Mouse (Mus musculus): ENCODE results near the gene Gm42957.
"Not testable (repeated sequence)": the region's sequence is repeated elsewhere in the genome, so short reads cannot be mapped to it uniquely, and the experiment has no call there.

The Gm42957 gene

DNA sequence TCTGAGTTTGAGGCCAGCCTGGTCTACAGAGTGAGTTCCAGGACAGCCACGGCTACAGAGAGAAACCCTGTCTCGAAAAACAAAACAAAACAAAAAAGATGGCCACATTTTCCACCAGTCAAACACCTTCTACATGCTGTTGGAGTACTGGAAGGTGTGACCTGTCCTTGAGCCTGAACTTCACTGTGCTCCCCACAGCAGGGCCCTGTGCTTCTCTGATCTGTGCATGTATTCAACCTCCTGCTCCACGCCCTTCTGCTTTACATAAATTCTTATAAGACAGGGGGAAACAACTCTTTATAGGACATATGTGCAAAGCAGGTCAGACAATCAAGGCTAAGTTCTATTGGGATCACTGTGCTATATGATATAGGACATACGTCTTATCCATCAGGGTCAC, 12.1 kb upstream of the Gm42957 start:
- DNase-seq (ENCODE audit: extremely low spot score), result no peak

DNA sequence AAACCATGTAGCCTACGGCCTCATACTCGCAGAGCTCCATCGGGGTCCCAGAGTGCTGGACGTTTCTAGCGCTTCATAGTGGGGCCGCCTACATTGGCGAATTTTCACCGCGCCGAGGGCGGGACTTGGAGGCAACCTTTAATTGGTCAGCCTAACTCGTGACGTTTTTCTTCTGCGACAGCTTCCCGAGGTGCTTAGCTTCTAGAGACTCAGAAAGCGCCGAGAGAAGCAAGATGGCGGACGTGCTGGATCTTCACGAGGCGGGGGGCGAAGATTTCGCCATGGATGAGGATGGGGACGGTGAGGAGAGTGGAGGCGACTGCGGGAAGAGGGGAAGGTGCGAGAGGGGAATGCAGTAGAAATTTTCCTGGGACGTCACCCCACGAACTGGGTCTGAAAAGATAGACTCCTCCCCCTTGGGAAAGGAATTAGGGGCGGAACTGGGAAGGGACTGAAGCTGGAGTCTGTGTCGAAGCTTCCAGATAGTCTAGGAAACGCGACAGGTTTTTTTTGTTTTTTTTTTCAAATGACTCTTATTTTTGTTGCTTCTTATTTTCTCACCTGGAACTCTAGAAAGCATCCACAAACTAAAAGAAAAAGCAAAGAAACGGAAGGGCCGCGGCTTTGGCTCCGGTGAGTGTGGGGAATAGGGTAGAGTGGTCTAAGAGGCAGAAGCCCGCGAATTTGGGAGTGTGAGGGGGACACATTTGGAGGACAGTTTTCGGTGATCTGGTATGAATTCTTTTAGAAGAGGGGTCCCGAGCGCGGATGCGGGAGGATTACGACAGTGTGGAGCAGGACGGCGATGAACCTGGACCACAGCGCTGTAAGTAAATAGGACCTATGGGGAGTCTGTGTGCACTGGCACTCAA, 5.3 kb upstream of the Gm42957 start, which contains the start of gene Rbm8a:
Gene Rbm8a (plus strand): TSS at position 205 of the 872 bp plus-strand sequence.
- DNase-seq (ENCODE audit: extremely low spot score), result peak; percentile 95

DNA sequence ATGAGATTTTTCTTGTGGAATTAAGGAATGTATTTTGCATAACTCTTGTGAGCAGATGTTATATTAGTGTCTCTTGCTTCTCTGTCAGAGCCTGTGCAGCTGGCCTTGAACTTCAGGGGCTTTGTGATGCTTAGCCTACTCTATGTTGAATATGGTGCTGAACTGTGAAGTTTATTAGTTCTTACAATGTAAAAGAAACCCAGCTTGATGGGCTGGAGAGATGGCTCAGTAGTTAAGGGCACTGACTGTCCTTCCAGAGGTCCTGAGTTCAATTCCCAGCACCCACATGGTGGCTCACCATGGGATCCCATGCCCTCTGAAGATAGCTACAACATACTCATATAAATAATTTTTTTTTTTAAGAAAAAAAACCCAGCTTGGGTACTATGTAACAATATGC, 3.2 kb upstream of the Gm42957 start:
- no peak for DNase-seq (ENCODE audit: extremely low spot score)

DNA sequence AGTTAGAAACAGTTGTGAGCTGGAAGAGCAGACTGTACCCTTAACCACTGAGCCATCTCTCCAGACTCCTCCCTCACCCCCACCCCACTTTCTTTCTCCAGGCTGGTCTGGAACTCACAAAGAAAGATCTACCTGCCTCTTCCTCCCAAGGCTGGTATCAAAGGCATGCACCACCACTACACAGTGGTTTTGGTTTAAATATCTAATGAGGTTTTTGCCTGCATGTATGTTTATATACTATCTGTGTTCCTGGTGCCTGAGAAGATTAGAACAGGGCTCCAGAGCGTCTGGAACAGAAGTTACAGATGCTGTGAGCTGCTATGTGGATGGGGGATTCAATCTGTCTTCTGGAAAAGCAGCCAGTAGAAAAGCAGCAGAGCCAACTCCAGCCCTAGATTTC, 1.3 kb upstream of the Gm42957 start:
- no peak for DNase-seq (ENCODE audit: extremely low spot score)

DNA sequence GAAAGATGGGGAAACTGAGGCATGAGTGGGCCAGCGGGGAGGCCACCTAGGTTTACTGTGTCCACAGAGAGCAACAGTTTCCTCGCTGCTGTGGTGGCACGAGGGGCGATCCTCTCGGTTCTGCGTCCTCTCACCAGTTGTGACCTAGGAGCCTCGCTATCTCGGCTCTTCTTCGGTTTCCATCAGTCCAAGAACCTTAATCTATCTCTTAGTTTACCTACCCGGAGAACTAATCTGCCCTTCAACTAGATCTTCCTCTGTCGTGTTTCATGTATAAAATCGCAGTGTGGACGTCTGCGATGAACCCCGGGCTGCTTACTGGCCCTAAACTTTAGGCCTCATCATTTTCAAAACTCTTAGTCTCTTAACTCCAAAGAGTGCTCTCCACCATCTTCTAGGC, 632 bp downstream of the Gm42957 start:
- no peak for DNase-seq (ENCODE audit: extremely low spot score)

DNA sequence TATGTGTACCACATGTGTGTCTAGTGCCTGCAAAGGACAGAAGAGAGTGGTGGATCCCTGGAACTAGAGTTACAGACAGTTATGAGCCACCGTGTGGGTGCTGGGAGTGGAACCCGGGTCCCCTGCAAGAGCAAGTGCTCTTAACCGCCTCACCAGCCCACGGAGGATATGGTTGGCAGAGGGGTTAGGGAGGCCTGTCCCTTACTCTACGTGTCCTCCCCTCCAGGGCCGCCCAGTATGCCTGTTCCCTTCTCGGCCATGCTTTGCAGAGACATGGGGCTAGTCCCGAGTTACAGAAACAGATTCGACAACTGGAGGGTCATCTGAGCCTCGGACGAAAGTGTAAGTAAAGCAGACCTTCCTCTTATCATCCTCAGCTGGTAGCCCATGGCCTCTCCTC, 1.2 kb downstream of the Gm42957 start:
- DNase-seq (ENCODE audit: extremely low spot score), result no peak

DNA sequence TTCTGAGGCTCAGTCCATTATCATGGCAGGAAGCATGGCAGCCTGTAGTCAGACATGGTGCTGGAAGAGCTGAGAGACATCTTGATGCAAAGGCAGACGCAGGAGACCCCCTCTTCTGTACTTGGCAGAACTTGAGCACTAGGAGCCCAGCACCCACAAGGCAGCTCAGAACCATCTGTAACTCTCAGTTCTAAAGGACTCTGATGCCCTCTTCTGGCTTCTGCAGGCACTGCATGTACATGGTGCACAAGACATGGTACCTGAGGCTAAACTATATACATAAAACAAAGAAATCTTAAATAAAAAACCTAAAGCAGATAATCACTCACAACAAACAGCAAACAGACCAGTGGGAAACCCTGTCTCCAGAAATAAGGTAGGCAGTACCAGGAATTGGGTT, 3.9 kb downstream of the Gm42957 start:
- peak; percentile 46 for DNase-seq (ENCODE audit: extremely low spot score)

DNA sequence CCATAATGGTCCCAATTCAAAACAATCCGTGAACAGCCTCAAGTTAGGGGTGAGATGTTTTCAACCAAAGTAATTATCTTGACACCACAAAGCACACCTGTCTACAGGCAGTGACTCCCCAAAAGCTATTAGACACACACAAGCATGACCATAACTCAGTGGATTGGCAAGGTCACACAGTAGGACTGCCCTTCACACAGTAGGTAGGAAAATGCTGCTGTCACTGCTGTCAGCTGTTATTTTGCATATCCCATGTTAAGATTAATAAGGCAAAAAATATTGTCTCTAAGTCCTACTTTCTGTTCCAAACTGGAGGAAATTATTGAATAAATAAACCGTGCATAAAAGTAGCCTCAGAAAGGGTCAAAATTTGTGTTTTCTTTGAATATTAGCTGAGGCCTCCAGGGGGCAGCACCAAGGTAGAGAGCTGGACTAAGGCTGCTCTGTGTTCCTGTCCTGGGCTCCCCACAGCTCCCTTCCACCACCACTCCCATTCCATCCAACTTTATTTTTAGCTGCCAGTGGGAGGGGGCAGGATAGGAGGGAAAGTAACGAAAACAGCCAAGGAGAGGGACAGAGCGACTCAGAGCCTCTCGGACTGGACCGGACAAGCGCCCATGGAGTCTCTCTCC, 9.9 kb downstream of the Gm42957 start, which contains the start of gene Itga10:
Gene Itga10 (plus strand): TSS at position 567 of the 632 bp plus-strand sequence.
- DNase-seq (ENCODE audit: extremely low spot score), result no peak

DNA sequence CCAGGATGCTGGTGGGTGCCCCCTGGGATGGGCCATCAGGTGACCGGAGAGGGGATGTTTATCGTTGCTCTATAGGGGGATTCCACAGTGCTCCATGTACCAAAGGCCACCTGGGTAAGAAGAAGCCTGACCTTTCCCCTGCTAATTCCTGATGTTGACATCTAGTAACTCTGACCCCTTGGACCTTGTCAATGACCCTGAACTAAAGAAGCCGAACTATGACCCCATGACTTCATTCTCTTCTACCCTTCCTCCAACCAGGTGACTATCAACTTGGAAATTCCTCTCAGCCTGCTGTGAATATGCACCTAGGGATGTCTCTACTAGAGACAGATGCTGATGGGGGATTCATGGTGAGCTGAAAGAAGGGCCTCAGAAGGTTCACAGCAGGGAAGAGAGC, 12.1 kb downstream of the Gm42957 start:
- DNase-seq (ENCODE audit: extremely low spot score), result no peak

DNA sequence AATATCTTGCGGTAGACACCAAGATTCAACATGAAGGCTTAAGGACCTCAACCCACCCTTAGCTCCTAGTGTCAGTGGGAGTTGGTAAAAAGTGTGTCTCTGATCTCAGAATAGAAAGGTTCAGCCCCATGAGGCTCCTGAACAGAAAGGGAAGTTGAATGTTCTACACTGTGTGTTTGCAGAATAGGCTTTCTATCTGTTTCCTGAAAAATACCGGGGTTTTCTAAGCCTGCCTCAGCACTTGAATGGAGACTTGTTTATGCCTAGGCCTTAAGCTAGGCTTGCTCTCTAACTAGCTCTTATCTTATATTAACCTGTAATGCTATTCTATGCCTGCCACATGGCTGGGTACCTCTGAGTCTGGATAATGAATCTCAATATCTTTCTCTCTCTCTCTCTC, 25.6 kb downstream of the Gm42957 start:
- DNase-seq (ENCODE audit: extremely low spot score), result no peak

DNA sequence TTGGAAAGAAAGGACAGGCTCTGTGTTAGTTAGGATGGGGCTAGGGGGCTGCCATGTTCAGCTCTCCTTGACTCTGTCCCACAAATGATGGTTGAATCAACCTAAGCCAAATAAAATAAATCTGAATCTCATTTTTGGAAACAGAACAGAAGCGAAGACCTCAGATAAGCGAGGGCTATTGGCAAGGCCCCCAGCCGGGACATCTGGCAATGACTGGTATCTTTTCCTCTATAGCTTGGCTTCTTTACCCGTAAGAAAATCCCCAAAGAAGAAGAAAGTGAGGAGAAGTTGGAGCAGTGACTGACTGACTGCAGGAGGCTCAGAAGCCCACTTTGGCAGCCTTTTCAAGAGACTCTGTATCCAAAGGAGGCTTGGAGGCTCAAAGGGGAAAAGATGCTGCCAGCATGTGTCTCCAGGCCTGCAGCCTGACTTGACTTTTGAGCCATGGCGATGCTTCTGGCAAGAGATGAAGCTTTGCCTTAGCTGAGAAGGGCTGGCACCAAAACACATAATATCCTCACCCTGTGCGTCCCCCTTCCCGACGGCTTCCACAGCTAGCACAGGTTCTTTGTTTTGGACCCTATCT, 27.6 kb downstream of the Gm42957 start:
- DNase-seq (ENCODE audit: extremely low spot score), result no peak

DNA sequence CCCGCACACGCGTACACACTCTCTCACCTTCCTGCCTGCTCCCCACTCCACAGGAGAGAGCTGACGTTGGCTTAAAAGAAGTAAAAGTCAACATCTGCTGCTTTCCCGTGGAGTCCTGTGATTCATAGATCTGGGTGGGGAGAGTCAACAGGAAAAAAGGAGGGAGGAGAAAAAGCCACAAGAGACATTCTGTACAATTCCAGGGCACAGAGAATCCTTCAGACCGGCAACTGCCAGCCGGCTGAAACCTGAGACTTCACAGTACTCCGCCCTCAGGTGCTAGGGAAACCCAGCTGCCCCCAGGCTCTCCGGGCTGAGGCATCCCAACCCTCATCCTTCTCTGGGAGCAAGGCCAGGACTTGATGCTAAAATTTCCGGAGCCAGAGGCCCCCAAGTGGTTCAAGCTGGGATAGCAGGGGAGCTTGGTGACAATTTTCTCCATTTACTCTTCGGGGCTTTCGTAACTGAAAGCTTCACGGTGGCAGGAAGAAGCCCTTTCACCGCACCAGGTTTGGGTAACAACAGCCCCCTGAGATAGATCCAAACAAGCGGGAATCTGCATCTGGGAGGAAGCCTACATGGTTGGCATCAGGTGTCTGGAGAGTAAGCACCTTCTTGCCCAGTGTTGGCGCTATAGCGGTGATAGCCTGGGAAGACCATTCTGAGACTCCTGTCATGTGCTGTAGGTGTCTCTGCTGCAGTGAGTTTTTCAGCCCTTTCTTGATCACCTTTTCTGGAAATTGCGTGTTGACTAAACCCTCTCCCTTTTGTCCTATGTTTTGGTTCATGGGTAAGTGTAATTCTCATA, 28.4 kb downstream of the Gm42957 start:
- peak; percentile 86 for DNase-seq (ENCODE audit: extremely low spot score)

DNA sequence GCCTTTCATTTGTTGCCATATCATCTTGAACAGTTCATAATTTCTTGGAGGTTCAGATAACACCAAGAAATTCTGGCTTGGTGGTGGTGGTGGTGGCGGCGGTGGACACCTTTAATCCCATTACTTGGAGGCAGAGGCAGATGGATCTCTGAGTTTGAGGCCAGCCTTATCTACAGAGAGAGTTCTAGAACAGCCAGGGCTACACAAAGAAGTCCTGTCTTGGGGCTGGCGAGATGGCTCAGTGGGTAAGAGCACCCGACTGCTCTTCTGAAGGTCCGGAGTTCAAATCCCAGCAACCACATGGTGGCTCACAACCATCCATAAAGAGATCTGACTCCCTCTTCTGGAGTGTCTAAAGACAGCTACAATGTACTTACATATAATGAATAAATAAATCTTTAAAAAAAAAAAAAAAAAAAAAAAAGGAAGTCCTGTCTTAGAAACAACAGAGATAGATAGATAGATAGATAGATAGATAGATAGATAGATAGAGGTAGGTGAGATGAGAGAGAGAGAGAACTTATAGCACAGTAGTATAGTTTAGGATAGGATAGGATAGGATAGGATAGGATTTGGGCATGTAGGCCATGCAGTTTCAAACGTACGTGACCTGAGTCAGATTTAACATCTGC, 30.6 kb downstream of the Gm42957 start:
- not testable (repeated sequence) for DNase-seq (ENCODE audit: extremely low spot score)

DNA sequence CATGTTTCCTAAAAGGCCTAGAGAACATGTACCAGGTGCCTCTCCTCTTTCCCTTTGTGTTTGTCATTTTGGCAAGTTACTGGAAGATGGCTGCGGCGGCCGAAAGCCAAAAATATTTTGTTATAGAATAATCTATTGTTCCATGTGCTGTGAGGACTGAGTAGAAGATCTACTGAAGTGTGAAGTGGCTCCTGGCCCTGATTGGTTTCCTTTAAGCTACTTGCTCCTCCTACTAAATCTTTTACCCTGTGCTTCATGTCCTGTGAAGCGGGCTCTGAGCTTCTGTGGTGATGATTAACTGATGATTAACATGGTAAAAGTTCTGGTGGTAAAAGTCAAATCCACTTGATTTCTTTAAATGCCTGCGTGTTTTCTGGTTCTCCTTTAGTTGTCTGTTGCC, 31.6 kb downstream of the Gm42957 start:
- no peak for DNase-seq (ENCODE audit: extremely low spot score)

DNA sequence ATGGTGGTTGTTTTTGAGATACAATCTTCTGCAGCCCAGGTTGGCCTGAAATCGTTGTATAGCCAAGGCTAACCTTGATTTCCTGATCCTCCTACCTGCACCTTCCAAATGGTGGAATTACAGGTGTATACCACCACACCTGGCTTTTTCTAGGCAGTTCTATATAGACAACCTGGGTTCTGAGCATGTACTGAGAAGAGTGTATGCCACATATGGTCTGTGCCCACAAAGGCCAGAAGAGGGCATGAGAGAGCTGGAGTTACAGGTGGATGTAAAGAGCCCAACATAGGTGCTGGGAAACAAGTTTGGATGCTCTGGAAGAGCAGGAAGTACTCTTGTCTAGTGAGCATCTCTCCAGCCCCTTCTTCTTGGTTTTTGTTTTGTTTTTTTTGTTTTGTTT, 32.0 kb downstream of the Gm42957 start:
- no peak for DNase-seq (ENCODE audit: extremely low spot score)

DNA sequence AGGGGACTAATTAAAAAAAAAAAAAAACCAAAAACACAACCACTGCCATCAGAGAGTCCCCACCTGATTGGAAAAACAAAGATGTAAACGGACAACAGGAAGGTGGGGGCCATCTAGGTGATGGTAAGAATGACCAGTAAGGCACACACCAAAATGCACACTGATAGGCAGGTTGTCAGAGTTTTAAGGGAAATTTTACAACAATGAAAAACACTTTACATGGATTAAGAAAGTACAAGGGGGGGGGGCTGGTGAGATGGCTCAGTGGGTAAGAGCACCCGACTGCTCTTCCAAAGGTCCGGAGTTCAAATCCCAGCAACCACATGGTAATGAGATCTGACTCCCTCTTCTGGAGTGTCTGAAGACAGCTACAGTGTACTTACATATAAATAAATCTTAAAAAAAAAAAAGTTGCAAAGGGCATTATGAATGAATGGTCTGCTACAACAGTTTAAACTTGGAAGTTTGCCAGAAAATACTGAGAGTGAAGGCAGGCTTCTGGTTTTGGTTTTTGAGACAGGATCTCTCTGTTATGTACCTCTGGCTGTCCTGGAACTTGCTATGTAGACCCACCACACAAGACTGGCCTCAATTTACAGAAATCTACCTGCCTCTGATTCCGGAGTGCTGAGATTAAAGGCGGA, 33.3 kb downstream of the Gm42957 start:
- no peak for DNase-seq (ENCODE audit: extremely low spot score)

DNA sequence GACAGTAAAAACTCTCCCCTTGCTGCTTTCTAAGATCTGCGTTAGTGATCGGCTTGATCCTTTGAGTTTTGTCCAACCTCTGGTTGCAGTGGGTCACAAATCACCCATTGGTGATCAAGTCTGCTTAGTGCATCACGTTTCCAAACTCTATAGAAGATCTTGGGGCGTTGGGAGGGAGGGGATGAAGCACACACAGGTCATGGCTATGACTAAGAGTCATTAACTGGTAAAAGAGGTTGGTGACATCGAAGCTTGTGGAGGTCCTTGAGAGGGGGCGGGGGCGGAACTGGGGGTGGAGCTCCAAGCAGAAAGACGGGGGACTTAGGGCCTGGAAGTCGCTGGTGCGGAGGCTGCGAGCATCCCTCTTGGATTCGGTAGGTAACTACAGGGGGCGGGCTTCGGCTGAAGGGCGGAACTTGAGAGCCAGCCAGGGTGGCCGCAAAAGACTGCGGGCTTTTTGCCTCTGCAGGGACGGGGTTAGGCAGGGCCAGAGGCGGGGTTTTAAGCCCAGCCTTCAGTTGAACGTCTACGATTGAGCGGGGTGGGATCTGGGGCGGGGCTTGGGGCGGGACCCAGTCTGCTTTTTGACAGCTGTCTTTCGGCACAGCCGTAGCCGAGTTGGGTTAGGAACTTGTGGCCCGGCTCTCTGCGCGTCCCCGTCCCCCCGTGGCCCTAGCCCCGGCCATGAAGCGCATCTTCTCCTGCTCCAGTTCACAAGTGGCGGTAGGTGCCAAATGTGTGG, 34.6 kb downstream of the Gm42957 start, which contains the start of gene Ankrd35:
Gene Ankrd35 (plus strand): TSS at position 405 of the 742 bp plus-strand sequence.
- DNase-seq (ENCODE audit: extremely low spot score), result peak; percentile 85

DNA sequence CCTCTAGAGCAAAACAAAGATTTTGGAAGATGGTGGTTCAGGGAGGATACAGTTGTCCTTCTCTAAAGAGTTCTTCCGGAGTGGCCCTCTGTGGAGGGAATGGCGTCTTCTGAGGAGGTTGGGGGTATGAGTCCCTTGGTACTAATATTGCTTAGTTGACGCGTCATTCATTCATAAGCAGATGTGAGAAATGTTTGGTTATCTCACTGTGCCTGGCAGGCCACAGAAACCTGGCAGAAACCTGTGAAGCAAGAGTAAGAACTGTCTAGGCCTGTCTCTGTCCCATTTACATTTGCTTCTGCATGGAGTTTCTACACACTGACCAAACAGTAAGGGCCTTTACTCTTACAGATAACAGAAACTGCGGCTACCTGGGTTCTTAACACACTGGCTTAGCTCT, 36.2 kb downstream of the Gm42957 start:
- DNase-seq (ENCODE audit: extremely low spot score), result no peak

DNA sequence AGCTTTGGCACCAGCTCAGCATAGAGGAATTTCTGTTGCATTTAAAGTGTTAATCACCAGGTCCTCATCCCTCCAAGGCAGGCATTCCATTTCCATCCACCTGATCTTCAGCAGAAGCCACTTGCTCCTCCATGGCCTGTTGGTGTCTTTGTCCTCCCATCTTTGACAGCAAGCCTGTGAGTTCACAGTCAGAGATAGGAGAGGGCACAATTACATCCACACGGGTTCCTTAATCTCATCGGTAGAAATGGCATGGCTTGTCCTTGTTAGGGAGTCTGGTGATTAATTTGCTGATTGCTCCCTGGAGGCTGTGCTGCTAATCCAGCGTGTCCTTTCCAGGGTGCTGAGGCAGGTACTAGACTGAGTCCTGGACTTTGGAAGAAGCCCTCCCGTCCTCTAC, 38.2 kb downstream of the Gm42957 start:
- no peak for DNase-seq (ENCODE audit: extremely low spot score)

DNA sequence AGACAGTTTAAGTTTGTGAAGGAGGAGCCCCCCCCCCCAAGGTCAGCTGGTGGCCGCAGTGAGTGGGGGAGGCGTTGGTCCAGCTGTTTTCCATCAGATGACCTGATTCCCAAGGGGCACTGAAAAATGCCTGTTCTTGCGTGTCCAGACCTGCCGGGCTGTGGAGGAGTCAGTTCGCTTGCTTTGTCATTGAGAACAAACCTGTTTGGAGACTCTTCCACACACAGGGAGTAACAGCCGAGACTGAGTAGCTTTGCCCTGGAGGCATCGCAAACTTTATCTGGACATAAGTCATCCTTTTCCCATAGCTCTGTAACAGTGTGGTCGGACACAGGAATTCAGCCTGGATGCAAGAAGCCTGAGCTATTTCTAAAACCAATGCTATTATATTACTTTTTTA, 39.2 kb downstream of the Gm42957 start:
- DNase-seq (ENCODE audit: extremely low spot score), result peak; percentile 40
